Mouse (Mus musculus) kidney, postnatal 4 days (tissue): ENCODE data around the gene Arfip1.

Experiments
- DNase-seq, 2 experiments: peaks; one replicate each; pipeline ENCODE4 v3.0.0; 2021; ENCODE audit warnings: mixed read lengths in 2 of 2

The Arfip1 gene

DNA sequence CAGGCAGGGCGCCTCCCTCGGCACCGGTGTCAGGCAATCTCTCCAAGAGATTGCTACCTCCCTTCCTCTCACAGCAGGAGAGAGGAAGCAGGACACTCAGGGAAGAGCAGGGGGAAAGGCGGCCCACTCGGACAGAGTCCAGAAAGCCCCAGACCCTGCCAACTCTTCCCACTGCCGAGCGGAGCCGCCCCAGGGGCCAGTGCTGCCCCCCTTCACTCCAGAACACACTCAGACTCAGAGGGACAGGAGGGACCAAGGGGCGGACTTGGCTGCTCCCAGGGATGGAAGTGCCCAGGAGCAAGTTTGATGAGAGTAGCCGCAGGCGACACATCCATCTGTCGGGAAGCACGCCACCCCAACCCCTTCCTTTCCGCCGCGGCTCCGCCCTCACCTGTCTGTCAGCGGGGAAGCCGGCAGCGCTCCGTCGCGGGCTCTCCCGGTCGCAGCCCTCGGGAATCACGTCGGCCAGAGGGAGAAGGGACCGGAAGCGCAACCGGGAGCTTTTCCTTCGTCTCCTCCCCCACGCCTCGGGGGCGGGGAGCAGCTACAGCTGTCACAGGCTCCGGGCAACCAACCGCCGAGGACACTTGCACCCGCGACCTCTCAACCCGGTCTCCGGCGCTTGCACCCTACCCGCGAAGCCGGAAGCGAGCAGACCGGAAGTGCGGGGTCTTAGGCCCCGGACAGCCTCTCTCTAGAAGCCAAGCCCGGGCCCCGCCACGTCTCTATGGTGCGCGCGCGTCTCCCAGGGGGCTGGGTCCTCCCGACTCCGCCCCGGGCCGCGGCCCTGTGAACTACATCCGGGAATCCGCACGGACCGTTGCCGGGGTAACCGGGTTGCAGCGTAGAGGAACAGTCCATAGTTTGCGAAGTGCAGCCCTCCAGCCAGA lies at the start of gene Arfip1:
Arfip1 (minus strand) TSS at position 603 of the 890 bp plus-strand sequence.
- DNase-seq = peak; percentile 99

DNA sequence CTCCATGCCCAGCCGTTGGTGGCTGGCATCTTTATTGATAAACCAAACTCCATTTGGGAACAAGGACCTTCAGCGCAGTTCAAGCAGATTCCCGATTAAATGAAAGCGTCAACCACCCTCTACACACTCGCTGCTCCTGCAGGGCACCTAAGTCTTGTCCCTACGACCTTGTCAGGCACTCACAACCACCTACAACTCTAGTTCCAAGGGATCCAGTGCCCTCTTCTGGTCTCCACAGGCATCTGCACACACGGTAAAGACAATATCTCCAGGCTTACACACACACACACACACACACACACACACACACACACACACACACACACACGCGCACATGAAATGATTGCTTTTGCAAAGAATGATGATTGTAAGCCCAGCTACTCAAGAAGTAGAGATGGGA lies 49.2 kb upstream of the Arfip1 start:
- no peak for DNase-seq

DNA sequence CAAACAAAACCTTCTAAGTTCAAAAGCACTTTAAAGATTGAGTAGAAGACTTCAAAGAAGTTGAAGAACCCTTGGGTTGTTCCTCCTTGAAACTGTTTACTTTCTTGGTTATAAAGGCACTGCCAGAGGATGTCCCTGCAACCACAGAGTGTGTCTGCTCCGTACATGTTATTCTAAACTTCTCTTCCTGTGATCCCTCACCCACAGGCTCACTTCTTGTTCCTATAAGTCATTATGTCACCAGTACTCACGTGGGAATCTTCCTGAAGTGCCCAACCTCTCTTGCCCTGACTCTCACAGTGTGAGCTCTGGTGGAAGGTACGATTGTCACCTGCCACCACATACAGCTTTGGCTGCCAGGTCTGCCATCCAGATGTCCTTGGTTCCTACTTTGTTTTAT lies 39.6 kb upstream of the Arfip1 start:
- DNase-seq = no peak

DNA sequence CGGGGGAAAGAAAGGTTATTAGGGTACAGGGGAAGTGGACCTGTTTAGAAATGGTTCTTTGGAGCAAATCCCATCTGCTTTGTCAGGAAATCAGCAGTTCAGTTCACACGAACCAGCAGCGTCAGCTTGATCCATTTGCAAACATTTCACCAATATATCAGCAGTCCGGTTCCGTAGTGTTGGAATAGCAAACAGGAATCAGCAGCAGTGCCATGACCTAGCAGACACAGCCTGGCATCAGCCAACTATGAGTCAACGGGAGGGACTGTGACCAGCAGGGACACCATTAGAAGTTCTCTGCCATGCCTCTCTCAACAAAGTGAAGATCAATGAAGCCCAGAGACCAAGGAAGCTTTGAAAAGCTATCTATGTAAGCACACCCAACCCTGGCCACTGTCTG lies 37.3 kb upstream of the Arfip1 start:
- no peak for DNase-seq

DNA sequence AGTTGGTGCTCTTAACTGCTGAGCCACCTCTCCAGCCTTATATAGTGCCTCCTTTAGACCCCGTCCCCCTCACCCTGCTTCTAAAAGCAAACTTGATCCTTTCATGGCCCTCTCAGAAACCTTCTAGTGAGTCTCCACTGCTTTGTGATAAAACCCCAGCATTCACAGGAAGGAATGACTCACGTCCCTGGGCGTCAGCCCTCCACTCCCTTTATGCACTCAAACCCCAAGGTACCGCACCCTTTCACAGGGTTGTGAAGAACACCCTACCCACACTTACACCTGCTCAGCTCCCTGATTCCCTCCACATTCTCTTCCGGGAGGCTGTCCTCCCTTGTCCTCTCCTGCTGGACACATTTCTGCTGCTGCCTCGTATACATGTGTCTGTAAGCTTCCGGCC lies 36.6 kb upstream of the Arfip1 start:
- DNase-seq = no peak

DNA sequence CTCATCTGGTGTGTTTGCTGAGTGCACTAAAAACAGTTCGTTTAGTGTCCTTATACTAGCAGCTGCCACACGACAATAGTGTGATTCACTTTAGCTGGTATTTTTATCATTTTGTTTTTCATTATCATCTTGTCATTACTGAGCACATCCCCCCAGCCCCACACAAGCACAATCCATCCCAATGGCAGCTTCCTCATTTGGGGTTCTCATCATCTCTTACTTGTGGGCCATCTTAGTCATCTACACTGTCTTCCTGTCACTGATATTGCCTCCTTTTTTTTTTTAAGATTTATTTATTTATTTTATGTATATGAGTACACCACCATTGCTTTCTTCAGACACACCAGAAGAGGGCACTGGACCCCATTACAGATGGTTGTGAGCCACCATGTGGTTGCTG lies 36.2 kb upstream of the Arfip1 start:
- DNase-seq = no peak

DNA sequence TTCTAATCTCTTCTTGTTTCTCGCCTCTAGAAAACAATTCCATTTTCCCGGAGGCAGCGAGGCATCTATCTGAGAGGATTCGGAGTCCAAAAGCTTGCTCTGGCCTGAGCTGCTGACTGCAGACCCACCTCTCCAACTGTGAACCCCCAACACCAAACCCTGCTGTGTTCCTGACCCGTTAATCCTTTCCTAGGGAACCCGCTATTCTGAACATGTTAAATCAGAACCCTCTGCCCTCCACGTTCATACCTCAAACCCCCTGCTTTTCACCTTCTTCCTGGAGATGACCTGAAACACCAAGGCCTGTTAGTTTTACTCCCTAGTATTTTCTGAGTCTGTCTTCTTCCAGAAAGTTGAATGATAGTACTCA lies 33.4 kb upstream of the Arfip1 start:
- no peak for DNase-seq

DNA sequence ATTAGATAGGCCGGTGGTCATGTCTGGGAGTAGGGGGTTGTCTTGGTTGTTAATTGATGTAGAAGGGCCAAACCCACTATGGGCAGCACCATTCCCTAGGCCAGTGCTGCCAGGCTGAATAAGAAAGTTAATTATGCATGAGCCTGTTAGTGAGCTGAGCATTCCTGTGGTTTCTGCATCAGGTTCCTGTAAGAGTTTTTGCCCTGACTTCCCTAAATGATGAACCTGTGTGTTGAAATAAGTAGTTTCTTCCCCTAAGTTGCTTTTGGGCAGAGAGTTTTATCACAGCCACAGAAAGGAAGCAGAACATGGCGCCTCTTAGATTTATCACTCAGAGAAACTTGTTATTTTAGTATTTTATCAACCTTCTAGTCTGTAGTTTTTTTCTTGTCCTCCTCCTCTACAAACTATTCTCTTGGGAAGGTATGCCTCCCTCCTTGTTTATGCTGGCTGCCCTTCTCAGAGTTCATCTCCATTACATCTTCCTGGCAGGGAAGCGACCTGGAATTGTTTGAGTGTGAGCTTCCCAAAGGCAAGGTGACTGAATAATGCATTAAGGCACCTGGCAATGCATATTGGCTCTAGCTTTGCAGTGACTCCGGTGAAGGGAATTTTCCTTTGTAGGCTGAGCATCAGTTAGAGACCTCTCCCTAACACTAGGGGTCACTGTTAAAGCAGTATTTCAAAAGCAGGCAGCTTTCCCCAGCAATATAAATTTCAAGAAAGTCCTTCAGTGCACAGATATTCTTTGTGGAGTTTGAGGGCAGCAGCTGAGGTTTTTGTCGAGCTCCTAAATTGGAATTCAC lies 32.8 kb upstream of the Arfip1 start:
- DNase-seq = no peak

DNA sequence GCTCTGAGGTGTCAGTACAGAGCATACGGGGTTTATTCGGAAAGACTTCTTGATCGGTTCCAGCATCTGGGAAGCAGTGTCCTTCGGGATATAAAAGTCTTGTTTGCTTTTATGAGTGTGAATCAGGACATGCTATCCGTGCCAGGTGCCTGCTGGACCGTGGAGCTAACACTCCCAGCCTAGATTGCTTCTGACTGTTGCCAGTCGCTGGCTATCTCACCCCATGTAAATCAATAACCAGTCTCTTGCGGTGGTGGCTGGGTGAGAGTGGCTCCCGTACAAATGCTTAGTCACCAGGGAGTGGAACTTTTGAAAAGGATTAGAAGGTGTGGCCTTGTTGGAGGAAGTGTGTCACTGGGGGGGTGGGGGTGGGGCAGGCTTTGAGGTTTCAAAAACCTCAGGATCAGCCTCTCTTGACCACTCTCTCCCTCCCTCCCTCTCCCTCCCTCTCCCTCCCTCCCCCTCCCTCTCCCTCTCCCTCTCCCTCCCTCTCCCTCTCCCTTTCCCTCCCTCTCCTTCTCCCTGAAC lies 27.8 kb upstream of the Arfip1 start:
- peak; percentile 54 to 69 for DNase-seq

DNA sequence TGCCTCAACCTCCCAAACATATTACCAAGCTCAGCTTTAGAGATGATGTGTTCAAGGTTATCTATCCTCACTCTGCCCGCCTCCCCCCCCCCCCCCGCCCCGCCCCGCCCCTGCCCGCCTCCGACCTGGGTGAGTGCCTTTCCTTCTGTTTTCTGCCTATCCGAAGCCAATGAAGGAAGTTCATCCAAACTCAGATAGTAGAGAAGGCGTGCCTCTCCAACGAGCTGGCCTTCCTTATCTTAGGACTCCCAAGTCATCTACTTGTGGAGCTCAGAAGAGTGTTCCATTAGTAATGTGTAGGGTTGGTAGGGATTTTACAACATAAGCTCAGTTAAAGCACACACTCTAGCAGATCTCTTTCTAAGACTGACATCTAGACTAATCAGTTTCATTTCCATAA lies 20.8 kb upstream of the Arfip1 start:
- no peak for DNase-seq

DNA sequence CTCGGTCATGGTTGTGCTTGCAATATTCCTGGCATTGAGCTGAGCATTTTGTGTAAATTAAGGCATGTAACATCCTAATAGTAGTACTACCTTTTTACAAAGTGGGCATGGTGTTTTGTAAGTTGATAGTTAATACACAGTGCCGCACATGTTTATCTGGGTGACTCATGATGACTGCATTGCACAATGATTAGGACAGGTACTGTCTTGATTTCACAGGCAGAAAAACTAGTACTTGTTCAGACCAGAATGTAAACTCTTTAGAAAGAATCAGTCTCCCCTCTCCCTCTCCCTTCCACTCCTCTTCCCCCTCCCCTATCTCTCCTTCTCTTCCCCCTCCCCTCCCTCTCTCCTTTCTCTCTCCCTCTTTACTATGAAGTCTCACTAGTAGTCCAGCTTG lies 20.3 kb upstream of the Arfip1 start:
- no peak for DNase-seq

DNA sequence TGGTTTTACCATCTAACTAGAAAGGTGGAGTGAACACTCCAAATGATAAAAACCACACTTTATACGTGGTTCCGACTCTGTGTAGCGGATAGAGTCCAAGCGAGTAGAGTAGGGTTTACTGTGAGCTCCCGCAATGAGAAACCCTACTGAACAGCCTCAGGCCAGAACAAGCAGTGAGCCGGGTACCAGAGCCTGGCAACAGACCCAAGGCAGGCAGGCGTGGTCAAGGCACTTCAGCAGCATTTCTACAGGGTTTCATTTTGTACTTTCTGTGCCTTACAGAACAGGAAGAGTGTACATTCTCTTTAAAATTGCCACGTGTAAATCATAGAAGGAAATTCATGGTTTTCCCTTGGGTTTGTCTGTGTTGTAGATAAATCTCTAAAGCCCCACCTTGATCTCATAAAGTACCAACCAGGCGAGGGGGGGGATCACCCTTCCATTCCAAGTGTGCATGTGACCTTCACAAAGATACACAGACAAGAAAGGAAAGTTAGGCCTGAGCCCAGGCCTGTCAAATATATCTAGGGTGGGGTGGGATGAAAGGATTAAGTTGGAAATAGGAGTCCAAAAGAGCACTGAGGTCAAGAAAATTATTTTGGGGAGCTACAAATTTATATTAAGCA lies 19.6 kb upstream of the Arfip1 start:
- no peak for DNase-seq

DNA sequence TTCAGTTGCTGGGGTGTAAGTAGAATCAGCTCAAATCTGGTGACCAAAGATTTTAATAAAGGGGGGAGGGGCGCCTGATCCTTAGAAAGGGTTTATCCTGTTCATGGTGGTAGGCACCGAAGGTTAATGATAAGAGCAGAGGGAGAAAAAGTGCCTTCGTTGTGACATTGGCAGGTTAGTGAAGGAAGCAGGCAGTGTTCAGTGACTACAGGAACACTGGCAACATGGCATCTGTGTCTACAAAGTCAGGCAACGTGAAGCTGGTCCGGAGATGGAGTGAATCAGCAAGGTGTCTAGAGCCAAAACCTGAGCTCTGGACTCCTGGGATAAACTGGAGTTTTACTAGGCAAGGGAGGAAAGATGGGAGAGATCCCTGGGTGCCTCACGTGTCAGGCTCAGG lies 16.3 kb upstream of the Arfip1 start:
- no peak for DNase-seq

DNA sequence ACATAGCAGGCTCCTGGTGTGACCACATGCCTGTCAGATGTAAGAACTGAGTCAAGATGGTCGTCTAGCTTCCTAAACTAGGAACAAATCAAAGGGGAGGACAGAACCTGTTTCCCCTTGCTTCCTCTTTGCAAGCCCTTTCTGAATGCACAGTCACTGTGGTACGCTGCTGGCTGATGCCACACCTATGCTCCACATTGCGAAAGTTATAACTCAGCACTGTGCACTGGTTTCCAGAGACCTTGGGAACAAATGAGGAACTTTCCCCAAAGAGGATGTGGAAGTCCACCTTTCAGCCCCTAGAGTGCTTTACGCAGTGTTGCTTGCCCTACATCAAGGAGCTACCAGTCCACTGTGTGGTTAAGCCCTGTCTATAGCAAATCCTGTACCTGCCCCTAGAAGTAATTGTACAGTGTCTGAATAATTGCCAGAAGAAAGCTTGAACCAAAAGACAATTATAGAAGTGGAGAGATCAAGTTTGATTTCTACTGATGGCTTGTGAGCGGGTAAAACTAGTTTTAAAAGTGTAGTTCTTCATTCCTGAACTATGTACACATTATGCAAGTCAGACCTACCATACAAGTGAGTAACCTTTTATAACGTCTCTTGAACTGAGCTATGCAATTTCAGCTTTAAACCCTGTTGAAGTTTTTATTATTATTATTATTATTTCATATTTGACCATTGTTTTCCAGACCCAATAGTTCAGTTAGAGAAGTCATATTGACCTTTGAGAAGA lies 15.7 kb upstream of the Arfip1 start:
- no peak for DNase-seq

DNA sequence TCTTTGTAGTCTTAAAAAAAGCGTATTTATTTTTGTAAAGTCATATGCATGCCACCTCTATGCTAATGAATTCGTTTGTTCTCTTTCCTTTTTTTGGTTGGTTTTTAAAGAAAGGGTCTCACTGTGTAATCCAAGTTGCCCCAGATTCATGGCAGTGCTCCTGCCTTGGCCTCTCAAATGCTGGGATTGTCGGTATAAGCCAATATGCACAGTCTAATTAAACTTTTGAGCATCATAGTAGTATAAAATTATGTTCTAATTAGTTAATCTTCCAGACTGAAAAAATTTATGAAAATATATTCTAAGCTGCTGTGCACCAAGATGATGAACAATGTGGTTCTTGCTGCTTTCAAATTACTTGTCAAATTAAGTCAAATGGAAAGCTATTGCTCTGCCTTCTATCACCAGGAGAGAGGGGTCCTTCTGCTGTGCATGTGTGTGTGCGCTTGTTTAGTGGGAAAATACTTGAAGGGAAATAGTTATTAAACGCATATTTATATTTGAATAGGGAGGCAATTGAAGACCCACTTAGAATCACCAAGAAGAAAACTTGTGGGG lies 13.3 kb upstream of the Arfip1 start:
- DNase-seq = no peak

DNA sequence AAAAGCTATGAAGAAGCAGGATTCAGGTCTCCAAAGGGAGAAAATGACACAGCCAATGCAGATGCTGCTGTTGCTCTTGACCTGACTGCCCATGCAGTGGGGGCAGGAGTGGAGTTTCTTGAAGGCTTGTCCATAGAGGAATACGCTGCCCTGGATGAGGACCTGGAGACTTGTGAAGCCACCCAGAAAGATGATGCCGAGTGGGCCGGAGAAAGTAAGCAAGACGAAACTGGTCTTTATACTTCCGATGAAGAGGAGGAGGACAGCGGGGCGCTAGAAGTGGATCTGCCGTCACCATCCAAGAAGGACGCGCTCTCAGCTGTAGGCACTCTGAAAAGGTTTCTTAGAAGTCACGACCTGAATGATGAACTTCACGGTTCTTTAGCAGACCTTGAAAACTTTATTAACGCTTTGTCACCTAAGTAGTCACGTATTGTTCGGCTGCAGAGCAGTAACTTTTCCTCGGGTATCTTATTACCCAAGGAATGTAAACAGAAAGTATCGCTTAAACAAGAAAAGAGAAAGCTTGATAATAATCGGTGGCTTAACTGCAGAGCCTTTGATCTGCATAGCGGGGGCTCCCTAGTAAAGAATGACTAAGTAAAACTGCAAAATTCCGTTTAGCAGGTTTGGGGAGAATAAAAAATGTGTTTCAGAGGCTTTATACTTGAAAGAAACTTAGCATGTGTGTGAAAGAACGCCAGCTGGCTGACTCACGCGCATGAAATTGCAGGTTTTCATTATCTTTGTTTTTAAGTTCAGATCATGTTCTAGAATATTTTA lies 12.7 kb upstream of the Arfip1 start:
- peak in 1 of 2 experiments; percentile 21 for DNase-seq

DNA sequence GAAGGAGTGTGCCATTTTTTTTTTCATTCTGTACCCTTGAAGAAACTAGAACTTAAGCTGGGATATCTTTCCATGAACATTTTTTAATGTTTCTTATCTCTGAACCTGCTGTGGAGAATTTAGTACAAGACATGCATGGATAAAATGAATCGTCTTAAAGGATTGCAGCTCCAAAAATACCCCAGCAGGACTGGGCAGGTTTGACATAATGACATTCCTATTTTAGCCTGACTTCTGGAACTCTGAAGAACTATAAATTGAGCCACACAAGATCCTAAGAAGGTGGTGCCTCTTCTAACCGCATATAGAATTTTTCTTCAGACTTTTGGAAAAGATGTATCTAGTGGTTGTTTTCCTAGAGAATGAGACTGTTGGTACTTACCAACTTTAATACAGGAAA lies 10.8 kb upstream of the Arfip1 start, which contains the start of gene Tigd4:
Tigd4 (plus strand) TSS at position 301 of the 400 bp plus-strand sequence.
- DNase-seq = no peak

DNA sequence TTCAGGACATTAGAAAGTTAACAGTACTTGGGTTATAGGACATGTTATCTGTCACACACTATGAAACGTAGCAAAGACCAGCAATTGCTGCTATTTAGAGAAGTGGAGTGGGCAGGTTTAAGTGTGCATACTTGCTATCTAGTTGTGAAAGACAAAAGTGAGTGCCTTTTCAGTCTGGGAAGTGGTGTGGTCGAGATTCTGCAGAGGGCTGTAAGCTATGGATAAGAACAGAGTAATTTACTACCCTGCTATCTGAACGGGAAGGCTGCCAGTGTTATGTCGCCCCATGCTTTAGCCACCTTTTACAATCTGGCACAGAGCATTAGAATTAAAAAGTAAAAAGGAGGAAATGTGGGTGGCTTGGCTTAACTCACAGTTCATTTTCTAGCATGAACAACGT lies 4.3 kb upstream of the Arfip1 start:
- no peak for DNase-seq

DNA sequence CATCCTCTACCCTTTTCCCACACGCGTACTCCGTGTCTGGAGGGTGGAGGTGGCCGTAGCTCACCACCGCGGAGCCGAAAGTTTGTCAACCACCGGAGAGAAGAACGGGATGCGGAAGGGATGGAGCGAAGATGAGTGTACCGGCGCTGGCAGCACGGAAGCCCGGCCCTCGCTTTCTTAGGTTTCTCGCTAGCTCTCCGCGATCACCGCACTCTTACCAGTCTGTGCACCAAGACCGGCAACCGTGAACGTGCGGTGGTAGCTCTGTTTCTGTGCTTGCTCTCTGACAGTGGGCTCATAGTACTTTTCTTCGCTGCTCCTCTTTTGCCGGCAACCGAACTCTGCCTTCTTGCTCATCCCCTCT lies 470 bp upstream of the Arfip1 start:
- DNase-seq = no peak

DNA sequence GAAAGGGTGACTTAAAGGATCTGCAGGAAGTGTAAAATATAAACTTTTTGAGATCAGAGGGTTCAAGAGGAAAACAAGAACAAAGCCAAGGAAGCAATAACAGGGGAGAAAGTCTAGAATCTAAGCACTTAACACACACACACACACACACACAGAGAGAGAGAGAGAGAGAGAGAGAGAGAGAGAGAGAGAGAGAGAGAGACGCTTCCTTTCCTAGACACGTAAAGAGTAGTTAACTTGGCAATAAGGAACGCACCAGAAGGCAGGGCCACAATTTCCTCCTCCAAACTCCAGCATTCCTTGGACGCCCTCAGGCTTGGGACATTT lies 766 bp downstream of the Arfip1 start:
- DNase-seq = no peak

DNA sequence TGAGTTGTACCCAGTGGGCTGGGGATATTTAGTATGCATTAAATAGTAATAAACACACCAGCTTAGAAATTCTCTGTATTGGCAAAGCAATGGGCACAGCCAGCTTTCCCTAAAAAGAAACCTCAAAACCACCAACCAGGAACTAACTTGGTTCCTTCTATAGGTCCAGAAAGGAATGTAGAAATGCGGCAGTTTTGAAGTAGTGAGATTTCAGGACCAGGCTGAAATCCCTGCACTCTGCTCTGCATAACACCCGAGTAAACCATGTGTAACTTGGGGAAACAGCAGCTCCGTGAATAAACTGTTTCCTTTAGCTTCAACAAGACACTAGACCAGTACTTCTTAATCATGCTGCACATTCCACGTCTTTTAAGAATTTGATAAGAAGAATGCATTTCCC lies 1.7 kb downstream of the Arfip1 start:
- DNase-seq = no peak

DNA sequence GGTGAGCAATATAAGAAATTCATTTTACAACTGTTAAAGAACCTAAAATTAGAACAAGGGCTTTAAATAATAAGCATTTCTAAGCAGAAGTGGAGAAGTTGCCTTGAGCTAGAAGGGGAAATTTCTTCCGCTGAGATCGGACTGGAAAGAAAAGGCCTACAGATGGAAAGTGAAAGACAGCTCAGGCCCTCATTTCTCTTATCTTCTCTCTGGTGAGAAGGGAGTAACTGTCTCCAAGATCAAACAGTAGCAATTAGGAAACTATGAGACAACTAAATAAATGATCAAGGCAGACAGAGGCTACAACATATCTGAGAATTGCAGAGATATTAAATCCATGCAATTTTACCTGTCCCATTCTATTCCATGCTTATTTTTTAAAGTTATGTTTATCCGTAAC lies 11.9 kb downstream of the Arfip1 start:
- no peak for DNase-seq
